Mouse (Mus musculus): Measurements from ENCODE around the gene Adcy5. TPM values are rescaled to one million over a fixed set of nuclear protein-coding genes. Genes with fewer than 3 reads are reported as not detected.

Adcy5 gene
- polyA plus RNA-seq, 1 experiment from 2014 or later: 2.2 TPM

GRCm38 (mm10) chr16:35239966-35240730 lies 85.5 kb downstream of the Adcy5 start:
- Histone ChIP-seq H3K27me3 (no peaks in the 10 kb centered on the region), H3K9ac (no peak overlapping the region), H3K4me2 (no peak overlapping the region), H3K27ac (no peak overlapping the region), H3K9me3 (no peaks in the 10 kb centered on the region), H3K36me3 (no peaks in the 10 kb centered on the region), H3K4me3 (no peak overlapping the region), H3K4me1 (peaks cover 16% of the 10 kb centered on the region)
- no peak for ATAC-seq (ENCODE audit: insufficient number of reproducible peaks, low FRiP score, low TSS enrichment, low read depth)
- WGBS: 61% methylated on average over 4 of the region's 4 CpGs

DNA sequence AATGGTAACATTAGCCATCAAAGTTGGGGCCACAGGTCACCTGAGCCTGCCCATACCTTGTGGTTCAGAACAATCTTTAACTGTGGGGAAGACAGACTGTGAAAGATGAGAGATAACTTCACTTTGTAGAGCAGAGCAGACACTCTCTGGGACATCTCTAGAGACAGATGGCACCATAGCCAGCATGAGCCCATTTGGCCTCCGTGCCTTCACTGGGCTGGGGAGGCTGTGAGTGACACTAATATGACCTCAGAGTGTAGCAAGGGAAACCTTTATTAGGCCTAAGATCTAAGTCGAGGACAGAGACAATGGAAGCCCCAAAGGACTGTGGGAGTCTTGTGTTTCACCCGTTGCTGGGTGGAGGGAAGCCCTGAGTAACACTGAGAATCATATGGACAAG lies 92.7 kb downstream of the Adcy5 start:
- no peak for ATAC-seq (ENCODE audit: insufficient number of reproducible peaks, low FRiP score, low TSS enrichment, low read depth)
- Histone ChIP-seq H3K27me3 (no peaks in the 10 kb centered on the region), H3K27ac (no peak overlapping the region), H3K9ac (no peak overlapping the region), H3K4me3 (no peak overlapping the region), H3K4me2 (no peak overlapping the region), H3K36me3 (no peaks in the 10 kb centered on the region), H3K4me1 (peaks cover 9% of the 10 kb centered on the region), H3K9me3 (no peaks in the 10 kb centered on the region)
- 51% methylated on average over 3 of the region's 3 CpGs for WGBS

- H3K4me3 ChIP-seq: no peak overlapping the region
- H3K27ac ChIP-seq: no peak overlapping the region
- ATAC-seq (ENCODE audit: insufficient number of reproducible peaks, low FRiP score, low TSS enrichment, low read depth): no peak
- H3K36me3 ChIP-seq: no peaks in the 10 kb centered on the region
- peaks cover 9% of the 10 kb centered on the region for H3K4me1 ChIP-seq
- no peak overlapping the region for H3K4me2 ChIP-seq
- 26% methylated on average over 9 of the region's 9 CpGs for WGBS
- no peaks in the 10 kb centered on the region for H3K27me3 ChIP-seq
- no peaks in the 10 kb centered on the region for H3K9me3 ChIP-seq
- no peak overlapping the region for H3K9ac ChIP-seq
These were observed 94.1 kb downstream of the Adcy5 start for GRCm38 (mm10) chr16:35248825-35249224.

GRCm38 (mm10) chr16:35249763-35250162 lies 95.1 kb downstream of the Adcy5 start:
- Histone ChIP-seq H3K4me3 (no peak overlapping the region), H3K36me3 (no peaks in the 10 kb centered on the region), H3K9ac (no peak overlapping the region), H3K4me1 (peaks cover 9% of the 10 kb centered on the region), H3K9me3 (no peaks in the 10 kb centered on the region), H3K4me2 (no peak overlapping the region), H3K27me3 (no peaks in the 10 kb centered on the region), H3K27ac (no peak overlapping the region)
- no peak for ATAC-seq (ENCODE audit: insufficient number of reproducible peaks, low FRiP score, low TSS enrichment, low read depth)
- 91% methylated on average over 6 of the region's 6 CpGs for WGBS

GRCm38 (mm10) chr16:35251690-35252089 lies 97.0 kb downstream of the Adcy5 start:
- Histone ChIP-seq H3K4me1 (peaks cover 9% of the 10 kb centered on the region), H3K4me2 (no peak overlapping the region), H3K27ac (no peak overlapping the region), H3K36me3 (no peaks in the 10 kb centered on the region), H3K9me3 (no peaks in the 10 kb centered on the region), H3K4me3 (no peak overlapping the region), H3K9ac (no peak overlapping the region), H3K27me3 (no peaks in the 10 kb centered on the region)
- ATAC-seq (ENCODE audit: insufficient number of reproducible peaks, low FRiP score, low TSS enrichment, low read depth): no peak
- WGBS: 74% methylated on average over 6 of the region's 6 CpGs

DNA sequence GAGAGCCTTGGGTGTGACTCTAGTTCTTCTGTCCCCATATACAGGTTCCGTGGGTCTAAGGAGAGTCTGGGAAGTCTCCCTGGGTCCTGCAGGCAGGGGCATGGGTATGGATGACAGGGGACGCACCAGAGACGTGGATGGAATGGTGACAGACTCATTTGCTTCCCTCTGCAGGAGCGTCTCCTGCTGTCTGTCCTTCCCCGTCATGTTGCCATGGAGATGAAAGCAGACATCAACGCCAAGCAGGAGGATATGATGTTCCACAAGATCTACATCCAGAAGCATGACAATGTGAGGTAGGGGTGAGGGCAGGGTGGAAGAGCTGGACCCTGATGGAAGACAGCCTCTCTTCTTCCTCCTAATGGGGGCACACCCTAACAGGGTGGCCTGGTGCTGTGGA lies 98.3 kb downstream of the Adcy5 start:
- H3K9me3 ChIP-seq: no peaks in the 10 kb centered on the region
- H3K4me2 ChIP-seq: no peak overlapping the region
- 67% methylated on average over 6 of the region's 6 CpGs for WGBS
- H3K9ac ChIP-seq: no peak overlapping the region
- ATAC-seq (ENCODE audit: insufficient number of reproducible peaks, low FRiP score, low TSS enrichment, low read depth): no peak
- no peaks in the 10 kb centered on the region for H3K27me3 ChIP-seq
- no peak overlapping the region for H3K27ac ChIP-seq
- no peak overlapping the region for H3K4me3 ChIP-seq
- H3K4me1 ChIP-seq: peaks cover 9% of the 10 kb centered on the region
- H3K36me3 ChIP-seq: no peaks in the 10 kb centered on the region

DNA sequence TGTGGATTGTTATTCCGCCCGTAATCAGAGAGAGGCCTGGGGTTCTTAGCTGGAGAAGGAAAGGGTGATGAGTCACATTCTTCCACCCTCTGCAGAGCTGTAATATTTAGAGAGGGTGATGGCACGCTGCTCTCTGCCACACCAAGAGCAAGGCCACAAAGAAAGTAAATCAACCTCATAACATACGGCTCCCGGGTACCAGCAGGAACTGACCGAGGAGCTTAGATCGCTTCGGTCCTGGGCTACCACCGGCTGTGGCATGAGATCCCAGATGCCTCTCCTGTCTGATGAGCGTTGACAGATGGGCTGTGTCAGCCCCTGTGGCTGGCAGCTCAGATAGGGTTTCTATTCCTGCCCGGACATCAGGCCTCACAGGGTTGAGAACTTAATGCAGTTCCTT lies 101.3 kb downstream of the Adcy5 start:
- H3K36me3 ChIP-seq: no peaks in the 10 kb centered on the region
- no peak overlapping the region for H3K27ac ChIP-seq
- no peaks in the 10 kb centered on the region for H3K9me3 ChIP-seq
- no peak; the same call in 1 of the 2 replicates for ATAC-seq (ENCODE audit: insufficient number of reproducible peaks, low FRiP score, low TSS enrichment, low read depth)
- no peak overlapping the region for H3K9ac ChIP-seq
- no peak overlapping the region for H3K4me2 ChIP-seq
- H3K4me1 ChIP-seq: 0 out of 2 replicates have a peak, but pooled peaks cover 2% of the 10 kb centered on the region
- WGBS: 61% methylated on average over 11 of the region's 11 CpGs
- no peak overlapping the region for H3K4me3 ChIP-seq
- H3K27me3 ChIP-seq: no peaks in the 10 kb centered on the region

DNA sequence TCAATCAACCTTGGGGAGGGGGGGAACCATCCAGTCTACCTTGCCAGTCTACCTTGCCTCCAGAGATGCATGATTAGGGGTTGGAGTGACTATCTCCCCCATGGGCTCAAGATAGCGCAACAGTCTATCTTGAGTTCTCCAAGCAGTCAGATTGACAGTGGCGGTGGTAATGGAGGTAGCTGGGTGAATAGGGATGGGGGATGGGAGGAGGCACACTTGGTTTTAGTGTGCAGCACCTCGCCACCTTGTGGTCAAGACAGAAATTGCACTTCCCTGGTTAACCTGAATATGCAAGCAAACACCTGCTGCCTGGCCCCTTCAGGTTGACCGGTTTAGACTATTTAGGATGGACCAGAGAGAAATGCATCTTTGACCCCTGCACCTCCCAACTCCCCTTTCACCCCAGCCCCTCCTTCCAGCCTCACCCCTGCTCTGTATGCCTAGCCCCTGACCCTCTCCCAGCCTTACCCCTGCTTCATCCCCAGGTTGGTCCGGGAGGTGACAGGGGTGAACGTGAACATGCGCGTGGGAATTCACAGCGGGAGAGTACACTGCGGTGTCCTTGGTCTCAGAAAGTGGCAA lies 115.8 kb downstream of the Adcy5 start:
- Histone ChIP-seq H3K4me1 (no peaks in the 10 kb centered on the region), H3K4me3 (no peak overlapping the region), H3K36me3 (no peaks in the 10 kb centered on the region), H3K9me3 (no peaks in the 10 kb centered on the region), H3K4me2 (no peak overlapping the region), H3K9ac (no peak overlapping the region), H3K27me3 (no peaks in the 10 kb centered on the region), H3K27ac (no peak overlapping the region)
- WGBS: 40% methylated on average over 10 of the region's 10 CpGs
- ATAC-seq (ENCODE audit: insufficient number of reproducible peaks, low FRiP score, low TSS enrichment, low read depth): no peak

GRCm38 (mm10) chr16:35270945-35271344 lies 116.3 kb downstream of the Adcy5 start:
- Histone ChIP-seq H3K4me2 (no peak overlapping the region), H3K27ac (no peak overlapping the region), H3K9ac (no peak overlapping the region), H3K36me3 (no peaks in the 10 kb centered on the region), H3K4me3 (no peak overlapping the region), H3K27me3 (peaks cover 2% of the 10 kb centered on the region; the same call in 1 of the 2 replicates), H3K9me3 (no peaks in the 10 kb centered on the region), H3K4me1 (no peaks in the 10 kb centered on the region)
- WGBS: 69% methylated on average over 6 of the region's 6 CpGs
- ATAC-seq (ENCODE audit: insufficient number of reproducible peaks, low FRiP score, low TSS enrichment, low read depth): no peak

GRCm38 (mm10) chr16:35271572-35271971 lies 116.9 kb downstream of the Adcy5 start:
- no peak for ATAC-seq (ENCODE audit: insufficient number of reproducible peaks, low FRiP score, low TSS enrichment, low read depth)
- H3K4me3 ChIP-seq: no peak overlapping the region
- 49% methylated on average over 4 of the region's 4 CpGs for WGBS

GRCm38 (mm10) chr16:35272417-35272816 lies 117.7 kb downstream of the Adcy5 start:
- WGBS: 57% methylated on average over 4 of the region's 4 CpGs
- Histone ChIP-seq H3K9me3 (no peaks in the 10 kb centered on the region), H3K4me1 (no peaks in the 10 kb centered on the region), H3K9ac (no peak overlapping the region), H3K27me3 (peaks cover 4% of the 10 kb centered on the region; the same call in 1 of the 2 replicates), H3K27ac (peak overlapping the region; percentile 33; the same call in 1 of the 2 replicates), H3K4me3 (no peak overlapping the region), H3K4me2 (no peak overlapping the region), H3K36me3 (no peaks in the 10 kb centered on the region)
- no peak for ATAC-seq (ENCODE audit: insufficient number of reproducible peaks, low FRiP score, low TSS enrichment, low read depth)

More at GRCm38 (mm10) chr16:35271572-35271971, 116.9 kb downstream of the Adcy5 start:
- H3K4me2 ChIP-seq: no peak overlapping the region
- H3K36me3 ChIP-seq: no peaks in the 10 kb centered on the region
- no peaks in the 10 kb centered on the region for H3K9me3 ChIP-seq
- no peak overlapping the region for H3K9ac ChIP-seq
- H3K27ac ChIP-seq: no peak overlapping the region
- H3K4me1 ChIP-seq: no peaks in the 10 kb centered on the region
- H3K27me3 ChIP-seq: peaks cover 4% of the 10 kb centered on the region; the same call in 1 of the 2 replicates

DNA sequence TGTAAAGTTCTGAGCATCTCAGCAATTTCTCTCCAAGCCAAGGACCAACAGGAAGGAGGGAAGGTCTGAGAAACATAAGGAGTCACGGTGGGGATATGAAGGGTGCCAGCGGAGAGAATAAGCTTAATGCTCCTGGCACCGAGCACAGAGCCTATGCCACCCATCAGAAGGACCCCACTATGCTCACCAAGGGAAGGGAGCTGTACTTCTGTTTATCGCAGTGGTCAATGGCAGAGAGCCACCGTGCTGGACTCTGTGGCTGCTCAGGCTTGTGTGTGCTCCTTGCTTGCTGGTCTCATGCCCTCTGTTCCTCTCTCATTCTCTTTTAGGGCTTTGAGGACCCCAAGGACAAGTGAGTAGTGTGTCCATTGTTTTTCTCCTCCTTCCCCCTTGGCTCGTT lies 123.5 kb downstream of the Adcy5 start:
- no peak overlapping the region for H3K9ac ChIP-seq
- H3K36me3 ChIP-seq: 0 out of 2 replicates have a peak, but pooled peaks cover 2% of the 10 kb centered on the region
- no peak overlapping the region for H3K4me3 ChIP-seq
- H3K27me3 ChIP-seq: peaks cover 4% of the 10 kb centered on the region; the same call in 1 of the 2 replicates
- no peaks in the 10 kb centered on the region for H3K4me1 ChIP-seq
- H3K9me3 ChIP-seq: no peaks in the 10 kb centered on the region
- no peak for ATAC-seq (ENCODE audit: insufficient number of reproducible peaks, low FRiP score, low TSS enrichment, low read depth)
- WGBS: 79% methylated on average over 6 of the region's 6 CpGs
- H3K4me2 ChIP-seq: no peak overlapping the region
- H3K27ac ChIP-seq: no peak overlapping the region

All from limb, embryonic 15.5 days (tissue).